Mouse (Mus musculus) frontal cortex, adult 2 months (tissue): ENCODE measurements around the gene Chrdl2. TPM values are rescaled to one million over a fixed set of nuclear protein-coding genes. Genes with fewer than 3 reads are reported as not detected.

Experiments
- DNase-seq, 2 experiments: peaks; one replicate each; pipeline ENCODE4 v3.0.0; 2022; ENCODE audit warnings: low spot score in 1 of 2; ENCODE audit errors: extremely low spot score in 1 of 2
- polyA plus RNA-seq: library from polyadenylated mRNA; depleted of rRNA; stranded (reverse); fragments of >200 nt; gene quantifications from 2 replicates; pipeline ENCODE4 v1.2.3, GENCODE M21; 2012

Chrdl2 gene
- polyA plus RNA-seq, 1 experiment, result 0.36 TPM

DNA sequence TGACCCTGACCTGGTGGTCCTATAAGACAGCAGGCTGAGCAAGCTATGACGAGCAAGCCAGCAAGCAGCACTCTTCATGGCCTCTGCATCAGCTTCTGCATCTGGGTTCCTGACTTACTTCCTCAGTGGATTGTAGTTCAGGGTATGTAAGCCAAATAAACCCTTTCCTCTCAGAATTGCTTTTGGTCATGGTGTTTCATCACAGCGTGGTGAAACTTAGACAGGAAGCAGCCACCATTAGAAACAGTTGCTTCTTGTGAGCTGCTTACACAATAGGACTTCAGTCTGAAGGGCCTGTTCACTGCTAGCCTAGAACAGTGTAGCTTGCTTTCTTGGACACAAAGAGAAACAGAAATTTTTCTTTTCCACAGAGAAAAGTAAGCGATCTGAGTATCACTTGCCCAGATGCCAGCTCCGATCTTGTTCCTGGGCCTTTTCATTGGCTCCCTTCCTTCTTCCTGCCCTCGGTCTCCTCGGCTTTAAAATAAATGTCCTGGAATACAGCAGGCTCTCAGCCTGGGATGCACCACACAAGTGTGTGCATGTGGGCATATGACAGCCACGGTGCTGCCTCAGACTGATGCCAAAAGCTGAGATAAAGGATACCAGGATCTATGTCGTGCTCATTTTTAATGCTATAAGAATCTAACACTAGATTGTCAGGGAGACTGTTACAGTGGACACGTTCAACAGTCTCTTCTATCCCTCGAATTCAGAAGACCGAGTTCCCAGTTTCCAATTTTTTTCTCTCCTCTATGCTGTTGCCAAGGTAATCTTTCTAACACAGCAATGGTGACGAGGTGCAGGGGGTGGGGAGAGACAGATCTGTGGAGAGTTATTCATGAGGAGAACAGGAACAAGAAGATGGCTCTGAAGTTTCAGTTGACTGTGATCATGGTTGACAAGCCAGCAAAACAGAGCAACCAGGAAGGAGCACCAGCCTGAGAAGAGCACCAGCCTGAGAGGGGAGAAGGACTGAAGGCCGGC lies 23.4 kb upstream of the Chrdl2 start:
- DNase-seq, result peak in 1 of 2 experiments; percentile 71

DNA sequence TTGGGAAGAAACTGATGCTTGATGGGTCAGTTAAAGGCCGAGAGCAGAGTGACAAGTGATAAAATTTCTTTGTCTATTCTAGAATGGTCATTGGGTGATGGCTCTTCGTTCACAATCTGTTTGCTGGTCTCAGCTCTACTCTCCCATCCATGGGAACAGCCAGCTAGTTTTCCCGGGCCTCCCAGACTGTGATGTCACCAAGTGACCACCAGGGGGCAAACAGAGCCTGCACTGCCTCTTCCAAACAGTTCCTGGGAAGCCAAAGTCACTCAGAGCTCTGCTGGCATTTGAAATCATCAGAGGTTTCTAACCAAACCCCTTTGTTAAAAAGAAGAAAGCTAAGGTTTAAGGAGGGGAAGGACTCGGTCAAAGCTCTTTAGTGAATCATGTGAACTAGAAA lies 17.2 kb upstream of the Chrdl2 start:
- peak in 1 of 2 experiments; percentile 90 for DNase-seq

DNA sequence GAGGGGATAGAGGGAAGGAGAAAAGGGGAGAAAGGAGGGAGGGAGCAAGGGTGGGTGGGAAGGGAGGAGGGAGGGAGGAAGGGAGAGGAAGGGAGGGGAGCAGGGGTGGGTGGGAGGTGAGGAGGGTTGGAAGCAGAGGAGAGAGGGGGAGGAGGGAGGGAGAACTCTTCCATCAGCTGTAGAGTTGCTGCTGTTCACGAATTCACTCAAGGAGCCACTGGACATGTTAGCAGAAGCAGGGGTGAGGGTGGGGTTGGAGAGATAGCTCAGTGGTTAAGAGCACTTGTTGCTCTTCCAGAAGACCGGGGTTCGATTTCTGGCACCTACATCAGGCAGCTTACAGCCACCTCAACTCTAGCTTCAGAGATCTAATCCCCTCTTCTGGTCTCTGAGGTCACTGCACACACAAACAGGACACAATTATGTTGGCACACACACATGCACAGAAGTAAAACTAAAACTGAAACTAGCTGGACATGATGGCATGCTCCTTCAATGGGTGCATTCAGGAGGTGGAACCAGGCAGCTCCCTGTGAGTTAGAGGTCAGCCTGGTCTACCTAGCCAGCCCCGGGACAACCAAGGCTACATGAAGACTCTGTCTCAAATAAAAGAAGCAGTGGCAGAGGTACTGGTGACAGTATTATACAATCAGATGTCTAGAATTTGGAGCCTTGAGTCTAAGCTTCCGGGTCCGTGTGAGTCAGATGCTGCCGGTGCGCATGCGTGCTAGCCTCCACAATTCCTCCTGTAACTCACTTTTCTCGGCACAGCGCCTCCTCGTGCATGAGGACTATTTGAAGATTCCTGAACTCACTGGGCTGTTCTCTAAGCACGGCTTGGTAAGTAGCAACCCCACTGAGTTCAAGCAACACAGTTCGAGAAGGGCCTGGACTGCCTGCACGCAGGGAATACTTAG lies 15.9 kb upstream of the Chrdl2 start:
- DNase-seq, result peak in 1 of 2 experiments; percentile 61

DNA sequence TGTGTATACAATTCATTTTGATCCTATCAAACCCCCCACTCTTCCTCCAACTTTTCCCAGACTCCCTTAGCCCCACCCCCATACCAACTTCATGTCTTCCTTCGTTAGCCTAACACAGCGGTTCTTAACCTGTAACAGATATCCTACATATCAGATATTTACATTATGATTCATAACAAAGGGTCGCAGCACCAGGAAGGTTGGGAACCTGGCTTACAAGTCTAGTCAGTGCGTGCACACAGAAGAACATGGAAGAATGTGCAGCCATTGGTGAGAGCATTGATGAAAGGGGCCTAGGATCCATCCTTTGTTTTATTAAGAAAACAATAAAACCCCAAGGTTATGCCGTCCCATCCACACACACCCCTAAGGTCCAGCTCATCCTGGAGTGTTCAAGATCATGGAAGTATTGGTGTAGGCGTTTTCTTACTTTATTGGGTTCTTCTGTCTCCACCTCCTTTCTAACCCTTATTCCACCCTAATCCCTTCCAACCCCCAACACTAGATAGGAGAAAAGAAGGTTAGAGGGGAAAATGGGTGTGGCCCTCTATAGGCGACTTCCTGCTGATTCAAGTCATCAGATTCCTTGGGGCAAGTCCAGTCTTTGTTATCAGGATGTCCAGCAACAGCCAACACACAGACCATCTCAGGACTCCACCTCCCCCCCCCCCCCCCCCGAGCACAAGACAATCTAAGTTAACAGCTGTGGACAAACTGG lies 14.8 kb upstream of the Chrdl2 start:
- DNase-seq, result no peak

DNA sequence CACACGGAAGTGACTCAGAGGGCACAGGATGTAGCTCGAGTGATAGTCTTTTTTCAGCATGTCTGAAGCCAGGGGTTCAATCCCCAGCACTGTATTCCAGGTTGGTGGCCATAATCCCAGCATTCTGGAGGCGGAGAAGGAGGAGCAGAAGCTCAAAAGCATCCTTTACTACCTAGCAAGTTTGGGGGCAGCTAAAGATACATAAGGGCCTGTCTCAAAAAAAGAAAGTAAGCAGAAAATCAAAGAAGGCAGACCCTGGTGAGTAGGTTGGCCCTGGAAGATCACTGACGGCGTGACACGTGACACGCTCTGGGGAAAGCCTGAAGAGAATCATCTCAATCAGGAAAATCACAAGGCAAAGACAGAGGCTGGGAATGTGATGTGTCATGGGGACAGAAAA lies 12.8 kb upstream of the Chrdl2 start:
- no peak for DNase-seq

DNA sequence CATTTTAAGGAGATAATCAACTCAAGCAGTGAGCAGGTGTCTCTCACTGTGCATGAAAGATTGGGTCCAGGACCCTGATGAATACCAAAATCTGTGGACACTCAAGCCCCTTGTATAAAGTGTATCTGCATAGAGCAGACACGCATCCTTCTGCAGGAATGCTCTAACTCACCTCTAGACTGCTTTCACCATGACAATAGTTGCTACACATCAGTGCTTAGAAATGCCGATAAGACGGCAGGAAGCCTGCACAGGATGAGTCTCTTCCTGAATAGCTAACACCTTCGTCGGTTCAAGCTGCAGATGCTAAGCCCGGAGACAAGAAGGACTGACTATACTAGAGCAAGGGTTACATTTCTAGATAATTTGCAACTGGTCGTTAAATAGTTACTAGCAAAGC lies 10.8 kb upstream of the Chrdl2 start:
- no peak for DNase-seq

DNA sequence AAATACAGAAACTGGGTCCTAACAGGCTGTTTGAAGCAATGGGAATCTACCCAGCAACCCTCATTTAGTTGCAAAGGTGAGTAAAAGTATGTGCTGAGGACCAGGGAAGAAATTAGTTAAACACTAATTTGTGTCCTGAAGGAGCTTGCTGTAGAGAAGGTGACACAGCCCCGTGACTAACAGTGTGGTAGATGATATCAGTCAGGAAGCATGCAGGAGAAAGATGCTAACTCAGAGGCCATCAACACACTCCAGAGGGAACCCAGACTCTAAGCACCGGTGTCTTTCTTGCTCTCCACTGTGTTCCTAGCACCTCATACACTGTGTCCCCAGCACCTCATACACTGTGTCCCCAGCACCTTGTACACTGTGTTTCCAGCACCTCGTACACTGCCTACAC lies 7.3 kb upstream of the Chrdl2 start:
- DNase-seq, result no peak

DNA sequence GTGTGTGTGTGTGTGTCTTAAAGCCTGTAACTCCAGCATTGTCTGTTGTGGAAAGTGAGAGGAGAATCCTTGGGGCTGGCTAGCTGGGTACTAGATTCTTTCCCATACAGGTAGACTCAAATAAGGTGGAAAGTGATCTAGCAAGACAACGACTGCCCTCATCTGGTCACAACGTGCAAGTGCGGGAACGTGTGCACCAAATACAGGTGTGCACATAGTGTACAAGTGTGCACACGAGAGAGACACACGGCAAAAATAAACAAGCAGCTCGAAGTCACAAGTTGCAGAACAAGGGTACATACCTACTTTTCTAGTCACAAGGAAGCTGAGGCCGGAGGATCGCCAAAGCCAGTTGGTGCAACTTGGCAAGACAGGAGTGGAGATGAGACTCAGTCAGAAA lies 2.2 kb upstream of the Chrdl2 start:
- peak in 1 of 2 experiments; percentile 51 for DNase-seq

DNA sequence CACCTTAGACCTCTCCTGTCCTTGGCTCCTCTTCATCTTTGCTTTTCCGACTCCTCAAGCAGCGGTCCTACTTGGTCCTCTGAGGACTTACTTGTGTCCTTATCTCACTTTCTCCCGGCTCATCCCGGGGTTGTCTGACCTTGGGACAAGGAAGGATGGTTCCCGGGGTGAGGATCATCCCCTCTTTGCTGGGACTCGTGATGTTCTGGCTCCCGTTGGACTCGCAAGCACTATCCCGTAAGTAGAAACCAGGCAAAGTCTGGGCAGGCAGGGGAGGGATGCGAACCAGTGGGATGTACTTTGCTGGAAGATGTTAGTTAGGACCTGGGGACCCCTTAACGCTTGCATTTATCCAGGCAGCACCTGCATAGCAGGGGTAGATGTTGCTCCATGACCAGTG lies 439 bp downstream of the Chrdl2 start:
- DNase-seq, result no peak

DNA sequence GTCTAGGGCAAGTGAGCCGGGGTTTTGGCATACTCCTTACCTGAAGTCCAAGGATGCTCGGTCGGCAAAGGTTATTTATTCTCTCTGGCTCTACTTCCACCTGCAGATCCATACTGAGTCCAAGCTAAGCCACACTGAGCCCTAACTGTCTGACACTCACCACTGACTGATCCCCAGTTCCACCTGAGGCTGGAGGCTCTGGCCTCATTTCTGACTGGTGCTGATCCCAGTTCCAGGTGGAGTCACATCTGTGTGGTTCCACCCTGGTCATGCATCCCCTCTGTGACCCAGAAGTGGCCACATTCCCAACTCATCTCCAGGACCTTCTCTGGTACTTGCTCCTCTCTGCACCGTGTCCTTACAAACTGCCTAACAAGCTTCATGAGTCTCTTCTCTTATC lies 2.8 kb downstream of the Chrdl2 start:
- DNase-seq, result no peak

DNA sequence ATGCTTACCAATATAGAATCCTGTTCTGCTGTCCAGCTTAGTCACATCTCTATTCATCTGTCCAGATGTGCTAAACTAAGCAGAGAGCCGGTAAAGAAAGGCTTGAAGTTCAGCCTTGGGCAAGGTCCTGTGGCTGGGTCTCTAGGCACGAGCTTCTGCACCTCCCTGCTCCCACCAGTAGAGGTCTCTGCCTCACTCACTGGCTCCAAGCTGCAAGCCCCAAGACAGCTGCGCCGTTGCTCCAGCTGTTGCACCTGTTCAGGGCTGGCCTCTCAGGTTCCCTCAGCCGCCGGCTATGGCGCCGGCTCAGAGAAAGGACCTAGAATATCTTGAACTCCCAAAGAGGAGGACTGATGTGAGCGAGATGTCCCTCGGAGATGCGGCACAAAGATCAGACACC lies 3.7 kb downstream of the Chrdl2 start:
- peak in 1 of 2 experiments; percentile 74 for DNase-seq

DNA sequence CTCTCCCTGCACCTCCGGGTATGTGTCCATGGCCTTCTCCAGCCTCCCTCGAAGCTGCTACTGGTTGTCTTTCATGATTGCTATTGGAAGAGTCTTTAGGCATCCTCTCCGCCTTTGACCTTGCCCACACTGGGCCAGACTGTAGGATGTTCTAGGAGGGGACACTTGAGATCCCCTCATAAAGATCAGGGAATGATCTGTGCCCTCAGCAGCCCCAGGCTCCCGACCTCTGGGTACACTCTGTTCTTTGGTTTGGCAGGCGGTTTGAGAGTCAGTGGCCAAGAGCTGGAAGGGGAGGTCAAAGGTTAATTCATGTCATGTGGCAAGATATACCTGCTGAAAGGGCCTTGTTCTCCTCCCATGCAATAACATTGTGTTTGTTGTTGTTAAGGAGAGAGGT lies 4.7 kb downstream of the Chrdl2 start:
- DNase-seq, result no peak

DNA sequence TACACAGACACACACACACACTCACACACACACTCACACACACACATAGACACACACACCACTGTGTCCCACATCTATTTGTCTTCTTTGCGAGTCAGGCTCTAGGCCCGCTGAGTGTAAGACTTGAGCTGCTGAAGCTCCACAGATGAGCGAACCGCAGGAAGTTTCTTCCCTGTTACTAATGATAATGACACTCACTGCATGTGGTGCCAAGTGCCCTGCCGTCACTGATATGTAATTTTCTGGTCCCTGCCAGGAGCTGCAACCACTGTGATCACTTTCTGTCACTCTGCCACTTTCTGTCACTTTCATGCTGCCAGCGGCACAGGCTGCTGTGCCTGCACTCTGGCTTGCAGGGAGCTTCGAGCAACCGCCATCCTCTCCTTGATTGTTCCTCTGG lies 6.1 kb downstream of the Chrdl2 start:
- DNase-seq, result no peak

DNA sequence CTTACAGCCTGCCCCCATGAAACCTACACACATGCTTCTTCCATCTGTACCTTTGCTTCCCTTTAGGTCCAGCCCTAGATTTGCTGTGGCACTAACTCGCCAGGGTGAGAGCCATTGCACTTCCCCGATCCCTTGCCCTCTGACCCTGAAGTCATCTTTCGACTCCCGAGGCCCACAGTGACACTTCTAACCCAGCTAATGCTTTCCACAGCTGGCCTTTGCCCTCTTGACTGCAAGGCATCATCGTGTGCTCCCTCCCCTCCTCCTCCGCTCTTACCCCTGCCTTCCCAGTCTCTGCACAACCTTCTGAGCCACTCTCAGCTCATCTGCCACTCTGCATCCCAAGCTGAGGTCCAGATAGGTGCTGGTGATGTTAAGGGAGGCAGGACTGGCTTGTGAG lies 6.5 kb downstream of the Chrdl2 start:
- no peak for DNase-seq

DNA sequence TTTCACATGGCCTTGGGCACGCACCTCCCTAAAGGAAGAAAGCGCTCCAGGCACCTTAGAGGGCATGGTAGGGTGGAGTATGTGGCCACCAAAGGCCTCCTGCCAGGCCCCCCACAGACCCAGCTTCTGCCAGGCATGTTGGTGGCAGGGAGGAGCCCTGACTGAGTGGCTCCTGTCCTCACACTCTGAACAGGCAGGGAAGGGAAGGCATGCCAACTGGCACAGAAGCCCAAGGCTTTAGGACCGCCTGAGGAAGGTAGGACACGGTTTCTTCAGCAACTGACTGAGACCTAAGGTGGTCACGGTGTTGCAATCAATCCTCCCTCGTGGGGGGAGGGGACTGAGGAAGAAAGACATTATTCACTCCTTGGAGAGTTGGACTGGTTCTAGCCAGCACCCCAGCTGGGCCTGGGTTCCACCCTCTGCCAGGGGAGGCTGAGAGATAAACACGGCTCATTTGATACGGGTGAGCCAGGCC lies 8.2 kb downstream of the Chrdl2 start:
- DNase-seq, result no peak

DNA sequence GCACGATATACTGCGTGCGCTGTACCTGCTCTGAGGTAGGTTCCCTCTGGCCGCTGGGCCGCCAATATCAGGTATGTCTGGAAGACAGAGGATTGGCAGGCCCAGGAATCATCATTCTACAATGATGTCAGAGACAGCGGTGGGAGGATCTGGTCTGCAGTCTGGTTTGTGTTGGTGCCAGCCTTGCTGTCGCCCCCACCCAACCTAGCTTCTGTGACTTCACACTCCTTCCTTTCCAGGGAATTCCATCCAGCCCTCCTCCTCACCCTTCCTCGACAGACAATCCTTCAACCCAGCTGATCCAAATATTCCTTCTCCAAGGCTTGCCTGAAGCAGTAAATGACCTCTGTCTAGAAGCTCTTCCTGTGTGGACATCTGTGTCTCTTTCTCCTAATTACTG lies 11.1 kb downstream of the Chrdl2 start:
- DNase-seq, result peak in 1 of 2 experiments; percentile 63

DNA sequence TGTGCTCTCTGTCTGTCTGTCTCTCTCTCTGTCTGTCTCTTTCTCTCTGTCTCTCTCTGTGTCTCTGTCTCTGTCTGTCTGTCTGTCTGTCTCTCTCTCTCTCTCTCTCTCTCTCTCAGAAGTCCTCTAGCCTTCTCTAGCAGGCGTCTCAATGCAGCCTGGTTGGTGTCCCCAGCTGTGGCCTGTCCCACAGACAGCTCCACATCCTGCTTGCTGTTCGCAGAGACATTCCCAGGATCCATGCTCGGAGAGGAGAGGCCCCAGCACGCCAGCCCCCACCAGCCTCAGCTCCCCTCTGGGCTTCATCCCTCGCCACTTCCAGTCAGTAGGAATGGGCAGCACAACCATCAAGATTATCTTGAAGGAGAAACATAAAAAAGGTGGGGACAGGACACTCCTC lies 21.4 kb downstream of the Chrdl2 start:
- no peak for DNase-seq

DNA sequence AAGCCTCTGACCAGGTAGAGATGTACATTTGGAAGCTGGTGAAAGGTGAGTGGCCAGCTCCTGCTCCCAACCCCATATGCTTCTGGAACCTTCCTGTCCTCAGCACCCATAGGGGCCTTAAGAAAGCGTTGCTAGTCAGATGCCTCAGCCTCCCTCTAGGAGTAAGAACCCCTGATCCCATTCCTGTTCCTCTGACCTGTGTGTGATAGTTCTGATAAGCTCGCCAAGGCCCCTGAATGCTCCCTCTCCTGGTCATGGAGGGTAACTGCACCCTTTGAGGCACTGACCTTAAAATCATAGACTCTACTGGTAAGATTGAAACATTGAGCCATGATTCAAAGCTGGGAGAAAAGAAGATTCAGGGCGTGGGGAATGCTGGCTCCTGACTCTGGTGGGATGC lies 23.3 kb downstream of the Chrdl2 start:
- DNase-seq, result no peak

DNA sequence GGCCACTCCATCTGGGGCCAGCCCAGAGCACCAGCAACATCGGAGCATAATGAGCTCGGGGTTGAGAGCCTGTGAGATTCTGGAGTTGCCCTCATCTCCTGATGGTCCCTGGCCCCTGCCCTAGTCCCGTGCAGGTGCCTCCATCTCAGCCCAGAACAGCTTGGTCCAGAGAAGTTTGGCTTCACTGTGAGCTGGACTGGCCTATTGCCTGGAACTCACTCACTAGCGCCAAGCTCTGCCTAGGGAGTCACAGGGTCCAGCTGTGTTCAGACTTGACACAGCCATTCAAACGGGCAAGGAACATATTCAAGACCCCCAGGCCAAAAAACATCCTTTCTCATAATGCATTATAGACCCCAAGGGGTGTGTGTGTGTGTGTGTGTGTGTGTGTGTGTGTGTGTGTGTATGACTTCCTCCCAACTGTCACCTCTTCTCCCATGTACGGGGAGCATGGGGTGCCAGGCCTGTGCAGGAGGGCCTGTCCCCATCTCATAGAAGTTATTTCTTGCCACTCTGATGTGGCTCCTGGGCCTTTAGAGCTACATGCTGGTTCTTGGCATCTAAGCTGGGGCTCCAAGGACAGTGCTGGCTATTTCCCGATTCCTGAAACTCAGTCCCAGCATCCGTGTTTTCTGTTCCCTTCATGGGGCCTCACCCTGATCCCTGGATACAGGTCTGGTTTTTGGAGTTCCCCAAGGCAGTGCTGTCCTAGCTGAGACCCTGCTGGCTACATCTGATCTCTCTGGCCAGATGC lies 25.2 kb downstream of the Chrdl2 start:
- DNase-seq, result no peak

DNA sequence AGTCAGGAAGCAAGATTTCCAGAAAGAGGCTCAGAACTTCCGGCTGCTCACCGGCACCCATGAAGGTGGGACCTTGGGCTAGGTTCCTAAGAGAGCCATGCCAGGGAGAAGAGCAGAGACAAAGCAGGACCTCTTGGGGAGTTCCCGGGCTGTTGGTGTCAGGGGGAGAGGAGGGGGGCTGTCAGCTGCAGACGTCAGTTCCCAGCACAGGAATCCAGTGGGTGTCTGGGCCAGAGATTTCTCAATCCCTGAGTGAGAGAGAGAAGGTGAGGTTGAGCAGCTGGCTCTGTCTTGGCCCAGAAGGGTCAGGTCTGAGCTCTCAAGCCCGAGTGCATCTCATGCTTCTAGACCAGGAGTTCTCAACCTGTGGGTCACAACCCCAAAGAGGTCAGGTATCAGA lies 27.7 kb downstream of the Chrdl2 start:
- DNase-seq, result no peak
